Mouse (Mus musculus) midbrain, embryonic 16.5 days (tissue): ENCODE results near the gene Cir1. TPM values are rescaled to one million over a fixed set of nuclear protein-coding genes. Genes with fewer than 3 reads are reported as not detected.

Experiments used
- polyA plus RNA-seq: library from polyadenylated mRNA; unstranded; fragments of >200 nt; fragmentation: Nextera tagmentation; extraction: Ambion mirVana; gene quantifications from 2 replicates; pipeline ENCODE4 v1.2.1, GENCODE M21; 2015

Cir1 gene
- polyA plus RNA-seq, 1 experiment from 2014 or later, result 25.5 TPM

Other genes starting within 250 kb of the Cir1 start
- 97.1 and 98.5 TPM in 2 replicates for gene Ola1, start 93.8 kb downstream of the Cir1 start, polyA plus RNA-seq
- 3.0 and 4.2 TPM in 2 replicates for gene Sp9, start 40.8 kb downstream of the Cir1 start, polyA plus RNA-seq
- 6.7 and 8.1 TPM in 2 replicates for gene Scrn3, start 100 bp downstream of the Cir1 start, polyA plus RNA-seq
- 13.7 and 15.0 TPM in 2 replicates for gene Gpr155, start 73.9 kb upstream of the Cir1 start, polyA plus RNA-seq
- 2.1 and 2.6 TPM in 2 replicates for gene Wipf1, start 217.0 kb upstream of the Cir1 start, polyA plus RNA-seq